Mouse (Mus musculus): ENCODE measurements around the gene Dpep1.
A peak's percentile ranks its signal among the peaks of the same experiment; 100 is the strongest.
"Not testable (repeated sequence)": the region's sequence is repeated elsewhere in the genome, so short reads cannot be mapped to it uniquely, and the experiment has no call there.

Gene Dpep1

GRCm38 (mm10) chr8:123185566-123186409 is at the start of gene Dpep1:
Dpep1 (plus strand) TSS chr8:123186242.
- DNase-seq (ENCODE audit: extremely low read depth, low read depth, low spot score): no peak

GRCm38 (mm10) chr8:123136287-123136686 is 49.8 kb upstream of the Dpep1 start:
- no peak for DNase-seq (ENCODE audit: extremely low read depth, low read depth, low spot score)

DNA sequence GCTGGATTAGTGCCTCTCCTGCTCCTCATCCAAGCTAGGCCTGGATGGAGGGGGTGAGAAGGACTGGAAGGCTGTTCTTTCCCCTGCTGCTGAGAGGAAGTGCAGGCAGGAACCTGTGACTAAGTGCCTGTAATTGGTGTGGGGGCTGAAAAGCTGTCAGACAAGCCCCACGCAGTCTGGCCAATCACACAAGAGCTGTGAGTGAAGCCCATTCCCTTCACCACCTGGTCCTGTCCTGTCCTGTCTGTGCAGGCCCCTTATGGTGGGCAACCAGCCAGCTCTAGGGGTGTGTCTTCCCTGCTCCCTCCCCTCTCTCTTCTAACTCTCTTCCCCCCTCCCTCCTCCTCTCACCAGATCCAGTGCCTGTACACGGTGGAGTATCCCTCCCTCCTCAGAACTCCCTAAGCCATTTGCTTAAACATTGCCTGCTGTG is 48.4 kb upstream of the Dpep1 start:
- peak; percentile 36 for DNase-seq (ENCODE audit: extremely low read depth, low read depth, low spot score)

GRCm38 (mm10) chr8:123138741-123139140 is 47.3 kb upstream of the Dpep1 start:
- DNase-seq (ENCODE audit: extremely low read depth, low read depth, low spot score): no peak

- peak; percentile 61 for DNase-seq (ENCODE audit: extremely low read depth, low read depth, low spot score)
Observed at GRCm38 (mm10) chr8:123141741-123142462, 44.1 kb upstream of the Dpep1 start.

DNA sequence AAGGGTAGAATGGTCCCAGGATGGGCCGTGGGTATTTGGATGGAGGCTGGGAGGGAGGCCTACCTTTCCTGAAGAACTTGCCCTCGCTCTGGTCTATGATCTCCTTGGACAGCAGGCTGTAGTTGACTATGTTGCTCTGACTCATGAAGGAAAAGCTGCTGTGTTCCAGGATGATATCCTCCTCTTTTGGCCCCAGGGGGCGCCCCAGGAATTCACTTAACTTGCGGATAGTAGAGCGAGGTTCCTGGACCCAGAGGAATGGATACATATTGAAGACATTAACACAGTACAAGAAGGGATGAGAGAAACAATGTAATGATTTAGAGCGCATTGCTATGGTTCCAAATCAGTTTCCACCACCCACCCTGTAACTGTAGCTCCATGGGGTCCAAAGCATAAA is 40.8 kb upstream of the Dpep1 start:
- DNase-seq (ENCODE audit: extremely low read depth, low read depth, low spot score): no peak

DNA sequence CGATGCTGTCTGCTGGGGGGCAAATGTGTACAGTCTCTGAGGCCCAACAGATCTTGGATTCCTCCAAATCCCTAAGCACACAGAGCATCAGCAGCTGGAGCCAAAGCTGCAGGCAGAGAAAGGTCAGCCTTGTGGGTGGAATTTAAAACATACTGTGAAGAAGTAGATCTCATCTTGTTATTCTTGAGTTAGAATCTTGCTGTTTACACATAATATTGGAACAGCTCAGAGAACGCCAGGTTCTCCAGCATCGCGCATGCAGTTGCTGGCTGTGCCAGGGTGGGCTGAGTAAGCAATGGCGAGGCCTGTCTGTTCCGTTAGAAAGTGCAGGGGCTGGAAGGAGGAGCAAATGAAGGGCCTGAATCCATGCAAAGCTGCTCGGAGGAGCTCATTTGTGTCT is 39.7 kb upstream of the Dpep1 start:
- DNase-seq (ENCODE audit: extremely low read depth, low read depth, low spot score): no peak

- peak; percentile 87 for DNase-seq (ENCODE audit: extremely low read depth, low read depth, low spot score)
Observed at GRCm38 (mm10) chr8:123150737-123151171, 35.3 kb upstream of the Dpep1 start.

DNA sequence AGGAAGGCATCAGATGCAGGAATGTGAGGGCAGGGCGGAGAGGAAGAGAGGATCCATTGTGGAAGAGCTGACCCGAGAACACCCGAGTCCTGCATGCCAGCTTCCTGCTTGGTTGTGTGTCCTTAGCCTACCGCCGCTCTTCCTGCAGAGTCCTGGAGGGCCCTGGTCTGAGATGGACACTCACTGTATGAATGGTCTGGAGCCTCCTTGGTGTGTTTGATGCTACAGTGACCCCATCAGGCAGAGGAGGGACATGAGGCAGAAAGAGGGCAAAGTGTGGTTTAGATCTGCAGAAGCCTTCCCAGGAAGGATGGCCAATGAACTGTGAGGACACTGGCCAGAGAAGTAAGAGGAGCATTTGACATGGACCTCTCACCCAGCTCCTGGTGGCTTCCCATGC is 30.9 kb upstream of the Dpep1 start:
- no peak for DNase-seq (ENCODE audit: extremely low read depth, low read depth, low spot score)

GRCm38 (mm10) chr8:123156070-123156773 is 29.8 kb upstream of the Dpep1 start:
- no peak for DNase-seq (ENCODE audit: extremely low read depth, low read depth, low spot score)

- DNase-seq (ENCODE audit: extremely low read depth, low read depth, low spot score): no peak
Observed at GRCm38 (mm10) chr8:123157888-123158465, 28.1 kb upstream of the Dpep1 start, which contains the start of gene Sult5a1. Sult5a1 (minus strand) TSS chr8:123158315.

GRCm38 (mm10) chr8:123181391-123181790 is 4.7 kb upstream of the Dpep1 start:
- DNase-seq (ENCODE audit: extremely low read depth, low read depth, low spot score): peak; percentile 50

- DNase-seq (ENCODE audit: extremely low read depth, low read depth, low spot score): no peak
Observed at GRCm38 (mm10) chr8:123188006-123188405, 2.0 kb downstream of the Dpep1 start.

- DNase-seq (ENCODE audit: extremely low read depth, low read depth, low spot score): no peak
Observed at GRCm38 (mm10) chr8:123188841-123189240, 2.8 kb downstream of the Dpep1 start.

GRCm38 (mm10) chr8:123190678-123191077 is 4.6 kb downstream of the Dpep1 start:
- peak; percentile 80 for DNase-seq (ENCODE audit: extremely low read depth, low read depth, low spot score)

- DNase-seq (ENCODE audit: extremely low read depth, low read depth, low spot score): no peak
Observed at GRCm38 (mm10) chr8:123191908-123192307, 5.9 kb downstream of the Dpep1 start.

GRCm38 (mm10) chr8:123193771-123194170 is 7.7 kb downstream of the Dpep1 start:
- no peak for DNase-seq (ENCODE audit: extremely low read depth, low read depth, low spot score)

DNA sequence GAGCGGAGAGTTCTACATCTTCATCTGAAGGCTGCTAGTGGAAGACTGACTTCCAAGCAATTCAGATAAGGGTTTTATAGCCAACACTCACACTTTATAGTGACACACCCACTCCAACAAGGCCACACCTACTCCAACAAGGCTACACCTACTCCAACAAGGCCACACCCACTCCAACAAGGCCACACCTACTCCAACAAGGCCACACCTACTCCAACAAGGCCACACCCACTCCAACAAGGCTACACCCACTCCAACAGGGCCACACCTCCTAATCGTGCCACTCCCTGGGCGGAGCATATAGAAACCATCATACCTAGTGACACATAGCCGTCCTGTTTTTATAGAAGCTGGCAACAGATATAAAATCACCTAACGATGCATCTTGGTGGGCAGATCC is 11.0 kb downstream of the Dpep1 start:
- not testable (repeated sequence) for DNase-seq (ENCODE audit: extremely low read depth, low read depth, low spot score)

- no peak for DNase-seq (ENCODE audit: extremely low read depth, low read depth, low spot score)
Observed at GRCm38 (mm10) chr8:123199864-123200263, 13.8 kb downstream of the Dpep1 start.

GRCm38 (mm10) chr8:123202288-123202687 is 16.2 kb downstream of the Dpep1 start:
- DNase-seq (ENCODE audit: extremely low read depth, low read depth, low spot score): no peak

- DNase-seq (ENCODE audit: extremely low read depth, low read depth, low spot score): no peak
Observed at GRCm38 (mm10) chr8:123203571-123203970, 17.5 kb downstream of the Dpep1 start.

Measured in fat pad, adult 2 months (tissue).